Mouse (Mus musculus): ENCODE data around the gene Ptpn20.

The Ptpn20 gene

GRCm38 (mm10) chr14:33588951-33589350, at the start of gene Ptpn20:
Ptpn20 (plus strand) TSS chr14:33589207.
- no peak for DNase-seq (ENCODE audit: low read depth)

GRCm38 (mm10) chr14:33539559-33540167, 49.3 kb upstream of the Ptpn20 start:
- no peak for DNase-seq (ENCODE audit: low read depth)

- DNase-seq (ENCODE audit: low read depth) = no peak
Observed at GRCm38 (mm10) chr14:33545565-33546143, 43.4 kb upstream of the Ptpn20 start.

GRCm38 (mm10) chr14:33548650-33549049, 40.4 kb upstream of the Ptpn20 start:
- no peak for DNase-seq (ENCODE audit: low read depth)

GRCm38 (mm10) chr14:33549856-33550255, 39.2 kb upstream of the Ptpn20 start:
- no peak for DNase-seq (ENCODE audit: low read depth)

- DNase-seq (ENCODE audit: low read depth) = no peak
Observed at GRCm38 (mm10) chr14:33570737-33571136, 18.3 kb upstream of the Ptpn20 start.

- no peak for DNase-seq (ENCODE audit: low read depth)
Observed at GRCm38 (mm10) chr14:33573643-33574042, 15.4 kb upstream of the Ptpn20 start.

- no peak for DNase-seq (ENCODE audit: low read depth)
Observed at GRCm38 (mm10) chr14:33579771-33580484, 9.1 kb upstream of the Ptpn20 start.

- DNase-seq (ENCODE audit: low read depth) = no peak
Observed at GRCm38 (mm10) chr14:33598376-33599130, 9.5 kb downstream of the Ptpn20 start.

- no peak for DNase-seq (ENCODE audit: low read depth)
Observed at GRCm38 (mm10) chr14:33607431-33607830, 18.4 kb downstream of the Ptpn20 start.

- DNase-seq (ENCODE audit: low read depth) = no peak
Observed at GRCm38 (mm10) chr14:33625036-33625435, 36.0 kb downstream of the Ptpn20 start.

- DNase-seq (ENCODE audit: low read depth) = no peak
Observed at GRCm38 (mm10) chr14:33632790-33633372, 43.9 kb downstream of the Ptpn20 start.

GRCm38 (mm10) chr14:33634354-33634753, 45.3 kb downstream of the Ptpn20 start:
- no peak for DNase-seq (ENCODE audit: low read depth)

- no peak for DNase-seq (ENCODE audit: low read depth)
Observed at GRCm38 (mm10) chr14:33634774-33635173, 45.8 kb downstream of the Ptpn20 start.

- no peak for DNase-seq (ENCODE audit: low read depth)
Observed at GRCm38 (mm10) chr14:33639357-33639756, 50.4 kb downstream of the Ptpn20 start.

- DNase-seq (ENCODE audit: low read depth) = no peak
Observed at GRCm38 (mm10) chr14:33650721-33651120, 61.7 kb downstream of the Ptpn20 start.

GRCm38 (mm10) chr14:33657471-33657901, 68.5 kb downstream of the Ptpn20 start:
- no peak for DNase-seq (ENCODE audit: low read depth)

- no peak for DNase-seq (ENCODE audit: low read depth)
Observed at GRCm38 (mm10) chr14:33658331-33658730, 69.3 kb downstream of the Ptpn20 start.

- no peak for DNase-seq (ENCODE audit: low read depth)
Observed at GRCm38 (mm10) chr14:33662080-33662479, 73.1 kb downstream of the Ptpn20 start.

- DNase-seq (ENCODE audit: low read depth) = no peak
Observed at GRCm38 (mm10) chr14:33666301-33666700, 77.3 kb downstream of the Ptpn20 start.

GRCm38 (mm10) chr14:33669891-33670290, 80.9 kb downstream of the Ptpn20 start:
- no peak for DNase-seq (ENCODE audit: low read depth)
